Mouse (Mus musculus): ENCODE results near the gene Setx. TPM values are rescaled to one million over a fixed set of nuclear protein-coding genes. Genes with fewer than 3 reads are reported as not detected.

Setx gene
- 5.8 and 7.2 TPM in 2 replicates for polyA plus RNA-seq (2015; fragmentation: Nextera tagmentation; extraction: Ambion mirVana)

GRCm38 (mm10) chr2:29123907-29124569, at the start of gene Setx:
Gene Setx (plus strand): TSS chr2:29124181.

Other genes starting within 250 kb of the Setx start
- gene Barhl1, start 207.5 kb upstream of the Setx start, polyA plus RNA-seq (2015; fragmentation: Nextera tagmentation; extraction: Ambion mirVana), result not detected in 2 replicates
- gene Cfap77, start 69.1 kb upstream of the Setx start, polyA plus RNA-seq (2015; fragmentation: Nextera tagmentation; extraction: Ambion mirVana), result 0.17 TPM in 1 of 2 replicates, not detected in the other
- 3.6 and 3.7 TPM in 2 replicates for gene Ttf1, start 63.9 kb upstream of the Setx start, polyA plus RNA-seq (2015; fragmentation: Nextera tagmentation; extraction: Ambion mirVana)
- 1.8 and 1.9 TPM in 2 replicates for gene Ntng2, start 128.8 kb downstream of the Setx start, polyA plus RNA-seq (2015; fragmentation: Nextera tagmentation; extraction: Ambion mirVana)
- gene Med27, start 222.6 kb downstream of the Setx start, polyA plus RNA-seq (2015; fragmentation: Nextera tagmentation; extraction: Ambion mirVana), result 27.4 and 30.7 TPM in 2 replicates